Comparison of ENCODE assay signal across 9 mouse cellular contexts in the genomic region with DNA sequence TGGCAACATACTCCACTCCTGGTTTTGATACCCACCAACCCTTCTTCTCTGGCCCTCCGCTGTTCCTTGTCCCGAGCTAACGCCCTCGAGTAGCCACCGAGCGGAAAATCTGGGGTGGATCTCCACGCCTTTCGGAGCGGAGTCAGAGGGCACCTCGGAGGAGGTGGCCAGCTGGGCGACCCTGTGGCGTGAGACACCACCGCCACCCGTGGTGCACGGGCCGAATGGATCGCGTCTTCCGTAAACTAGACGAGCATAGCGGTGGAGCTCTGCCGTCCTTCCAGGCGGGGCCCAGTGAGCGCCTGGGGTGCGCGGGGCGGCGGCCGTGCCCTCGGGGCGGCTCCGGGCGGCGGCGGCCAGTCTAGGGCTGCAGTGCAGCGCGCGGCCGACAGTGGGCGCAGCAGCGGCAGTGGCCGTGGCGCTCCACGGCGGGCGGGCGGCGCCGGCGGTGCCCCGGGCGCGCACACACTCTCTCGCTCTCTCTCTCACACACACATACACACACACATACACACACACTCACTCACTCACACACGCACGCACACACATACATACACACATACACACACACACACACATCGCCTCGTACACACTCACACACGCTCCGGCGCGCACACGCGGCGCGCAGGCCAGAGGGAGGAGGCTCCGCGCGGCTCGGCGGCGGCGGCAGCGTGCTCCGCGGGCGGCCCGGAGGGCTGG. TPM values are rescaled to one million over a fixed set of nuclear protein-coding genes. Genes with fewer than 3 reads are reported as not detected.
DNase-seq lines count a peak whose midpoint lies in the region; ATAC-seq and TF ChIP-seq lines count a peak whose summit lies in the region.
"Had no signal": no experiment of that assay in that cellular context is flagged by ENCODE, and none has a peak within 500 bp of the region (broad histone marks: within the 10 kb centered on the region; RNA-seq: fewer than 3 reads in every experiment).

Gene Syt7, plus strand, starts transcription at position 476 of the 699 bp plus-strand sequence.

- WGBS in hindbrain, postnatal 0 days = under 1% methylated on average over 64 of the region's 78 CpGs

- H3K27me3 ChIP-seq in hindbrain, postnatal 0 days (ENCODE audit: insufficient read depth, low read length) = no peaks in the 10 kb centered on the region

- no peaks in the 10 kb centered on the region for H3K9me3 ChIP-seq in hindbrain, postnatal 0 days (ENCODE audit: low read length)

- H3K9ac ChIP-seq in hindbrain, postnatal 0 days (replicated peaks; ENCODE audit: low read length) = peak within 1 kb of the TSS; percentile 81

- peak within 1 kb of the TSS; percentile 74 for H3K4me2 ChIP-seq in hindbrain, postnatal 0 days (ENCODE audit: low read depth, low read length)

- H3K36me3 ChIP-seq in hindbrain, postnatal 0 days (ENCODE audit: insufficient read depth, low read length) = no peaks in the 10 kb centered on the region

- TF ChIP-seq CTCF in cortical plate, adult 2 months (IDR thresholded peaks at IDR 0.05; ENCODE audit: extremely low read depth, insufficient read depth, low read length) = 0 out of 2 replicates have a peak, but pooled peaks have one; percentile 2
- peak; percentile 1 for TF ChIP-seq CTCF in hindbrain, postnatal 0 days (IDR thresholded peaks at IDR 0.05; ENCODE audit: low read depth)

- DNase-seq in adrenal gland, adult 18-20 months (ENCODE audit: low spot score in 2 of 2) = peak; percentile 92 to 93
- peak; percentile 73 to 78 for DNase-seq in gastrocnemius, adult 8-10 months (ENCODE audit: low spot score in 2 of 2)
- DNase-seq in hindbrain, postnatal 0 days (ENCODE audit: low spot score) = peak; percentile 96
- peak; percentile 80 to 83 for DNase-seq in left cerebral cortex, adult 18-20 months (ENCODE audit: low spot score in 2 of 2)
- DNase-seq in lung, postnatal 4 days = peak; percentile 94 to 96
- DNase-seq in retina, postnatal 7 days (ENCODE audit: low read depth, low spot score) = peak; percentile 94
- peak; percentile 74 to 92 for DNase-seq in urinary bladder, adult 18-20 months (ENCODE audit: low spot score in 2 of 2)

- peak within 1 kb of the TSS; percentile 75; the same call in 1 of the 2 replicates for H3K27ac ChIP-seq in cortical plate, adult 2 months (ENCODE audit: insufficient read depth, low read length)
- peak within 1 kb of the TSS; percentile 69 for H3K27ac ChIP-seq in hindbrain, postnatal 0 days
- H3K27ac ChIP-seq: macrophage had no signal

- peak; percentile 28; the same call in 1 of the 2 replicates for TF ChIP-seq POLR2A in cortical plate, adult 2 months (IDR thresholded peaks at IDR 0.05; ENCODE audit: extremely low read depth, insufficient read depth, low read length)

- H3K4me3 ChIP-seq in cortical plate, adult 2 months (ENCODE audit: insufficient read depth, low read length) = peak within 1 kb of the TSS; percentile 56
- peak within 1 kb of the TSS; percentile 73 for H3K4me3 ChIP-seq in hindbrain, postnatal 0 days (ENCODE audit: low read length)

- peak; percentile 85 for ATAC-seq in hindbrain, postnatal 0 days

- H3K4me1 ChIP-seq in cortical plate, adult 2 months (ENCODE audit: control insufficient read depth, insufficient read depth, low read length) = peaks cover 6% of the 10 kb centered on the region; the same call in 1 of the 2 replicates
- peaks cover 23% of the 10 kb centered on the region for H3K4me1 ChIP-seq in hindbrain, postnatal 0 days (ENCODE audit: insufficient read depth, low read length)

RNA-seq across cellular contexts. Expression of gene Syt7, which starts in this region (rescaled TPM):
- 10 to 100 TPM; 32.1 to 33.0 TPM for total RNA-seq in adrenal gland, adult 18-20 months (2021)
- 213 and 252 TPM in 2 replicates for polyA plus RNA-seq in cortical plate, adult 2 months (2012; rRNA removed)
- total RNA-seq in gastrocnemius, adult 8-10 months (2022) = 1 to 10 TPM; 1.7 to 3.9 (median 2.8) TPM
- total RNA-seq in hindbrain, postnatal 0 days (2014; rRNA removed) = 93.4 and 114 TPM in 2 replicates
- polyA plus RNA-seq in hindbrain, postnatal 0 days (2015; fragmentation: Nextera tagmentation; extraction: Ambion mirVana) = 11.9 and 17.4 TPM in 2 replicates
- 100 to 1,000 TPM; 267 to 301 TPM for total RNA-seq in left cerebral cortex, adult 18-20 months (2021)
- polyA plus RNA-seq: macrophage had no signal

Comparison
In these comparisons a context has a peak if more than half of its experiments do, and no peak if none do; other contexts are left out.
1. Peak in every context shown above with its lines: DNase-seq, ATAC-seq, H3K4me3 ChIP-seq and H3K27ac ChIP-seq.
2. RNA of gene Syt7 (total RNA-seq): 267 to 301 TPM in left cerebral cortex, adult 18-20 months, 93.4 to 114 TPM in hindbrain, postnatal 0 days and 32.1 to 33.0 TPM in adrenal gland, adult 18-20 months; 1.7 to 3.9 TPM in gastrocnemius, adult 8-10 months; every median in the first group is over 4 times any median in the second.
3. RNA of gene Syt7 (polyA plus RNA-seq): 213 to 252 TPM in cortical plate, adult 2 months; 11.9 to 17.4 TPM in hindbrain, postnatal 0 days; every median in the first group is over 10 times any median in the second.